Mouse (Mus musculus) hindbrain, embryonic 14.5 days (tissue): ENCODE results near the gene Zfp518b. TPM values are rescaled to one million over a fixed set of nuclear protein-coding genes. Genes with fewer than 3 reads are reported as not detected.

Source experiments
- polyA plus RNA-seq: library from polyadenylated mRNA; unstranded; fragments of >200 nt; fragmentation: Nextera tagmentation; extraction: Ambion mirVana; gene quantifications from 2 replicates; pipeline ENCODE4 v1.2.1, GENCODE M21; 2014

The Zfp518b gene
- polyA plus RNA-seq, 1 experiment from 2014 or later: 31.6 TPM

Other genes starting within 250 kb of the Zfp518b start
- 0.14 and 0.27 TPM in 2 replicates for gene Slc2a9, start 181.7 kb downstream of the Zfp518b start, polyA plus RNA-seq
- gene Wdr1, start 121.6 kb downstream of the Zfp518b start, polyA plus RNA-seq: 183 and 218 TPM in 2 replicates
- gene Clnk, start 192.0 kb upstream of the Zfp518b start, polyA plus RNA-seq: 0.19 TPM in 1 of 2 replicates, not detected in the other